Mouse (Mus musculus) embryo, embryonic 11 days (tissue): ENCODE measurements around the gene Epha3.
A peak's percentile ranks its signal among the peaks of the same experiment; 100 is the strongest.

Experiments used
- DNase-seq: peaks from one replicate; pipeline ENCODE4 v3.0.0-alpha.2; 2015

Epha3 gene

DNA sequence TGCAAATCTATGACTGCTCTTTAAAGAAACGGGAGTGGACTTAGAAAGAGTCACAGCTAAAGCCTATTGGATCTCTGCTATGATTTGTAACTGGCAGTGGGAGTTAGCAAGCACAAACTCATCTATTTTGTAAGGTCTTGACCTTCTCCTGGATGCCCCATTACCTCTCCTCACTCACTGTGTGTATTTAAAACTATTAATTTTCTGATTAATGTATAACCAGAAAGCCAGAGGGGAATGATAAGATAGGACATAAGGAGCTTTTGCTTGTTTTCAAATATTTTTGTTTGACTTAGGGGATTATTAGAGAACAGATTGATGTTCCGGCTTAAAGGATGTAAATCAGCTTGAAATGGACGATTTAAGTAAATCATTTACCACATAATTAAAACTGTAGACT, 213.2 kb downstream of the Epha3 start:
- no peak for DNase-seq

DNA sequence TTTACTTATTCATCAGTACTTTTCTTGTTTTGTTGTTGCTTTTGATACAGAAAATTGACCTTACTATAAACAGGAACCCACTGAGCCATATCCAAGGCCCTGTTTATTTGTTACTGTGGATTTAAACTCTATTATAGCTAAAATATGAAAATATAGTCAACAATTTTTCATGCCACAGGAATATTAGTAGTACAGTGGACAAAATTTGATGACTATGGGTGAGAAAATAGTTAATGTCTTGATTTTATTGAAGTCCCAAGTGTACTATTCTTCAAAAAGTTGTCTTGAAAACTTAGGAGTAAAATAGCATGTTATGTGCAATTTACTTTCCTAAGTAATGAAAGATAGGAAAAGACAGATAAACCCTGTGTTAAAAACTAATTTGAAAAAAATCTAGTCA, 217.4 kb downstream of the Epha3 start:
- DNase-seq: no peak

DNA sequence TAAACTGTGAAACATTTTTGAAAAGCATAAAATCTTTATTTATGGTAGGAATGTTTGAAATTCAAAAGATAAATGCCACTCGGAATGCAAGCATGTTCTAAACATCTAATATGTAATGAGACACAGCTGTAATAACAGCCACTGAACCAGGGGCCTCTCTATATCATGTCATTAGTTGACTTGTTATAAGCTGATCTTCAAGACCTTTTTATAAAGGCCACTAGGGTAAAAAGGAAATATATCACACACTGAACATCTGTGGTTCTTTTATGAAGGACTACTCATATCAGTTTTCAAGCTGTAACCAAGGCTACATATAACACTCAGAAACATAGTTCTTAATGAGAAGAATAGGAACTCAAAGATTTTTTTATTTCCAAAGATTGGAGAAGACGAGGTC, 221.3 kb downstream of the Epha3 start:
- DNase-seq: peak; percentile 49

DNA sequence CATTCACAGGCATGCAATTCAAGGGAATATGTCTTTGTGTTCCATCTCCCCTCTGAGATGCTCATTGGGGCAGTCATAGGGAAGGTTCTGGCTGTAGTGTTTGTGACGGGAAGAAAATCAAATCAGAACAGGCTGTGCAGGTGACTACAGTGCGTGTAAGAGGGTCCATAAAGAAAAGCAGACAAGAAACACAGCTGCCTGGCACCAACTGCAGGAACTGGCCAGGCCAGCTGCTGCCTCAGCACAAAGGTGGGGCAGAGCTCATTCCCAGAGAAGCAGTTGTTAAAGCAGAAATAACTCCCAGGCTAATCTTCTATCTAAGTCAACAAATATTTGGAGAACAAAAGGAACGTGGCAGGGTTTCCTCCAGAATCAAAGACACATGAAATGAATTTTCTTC, 222.4 kb downstream of the Epha3 start:
- DNase-seq: no peak

DNA sequence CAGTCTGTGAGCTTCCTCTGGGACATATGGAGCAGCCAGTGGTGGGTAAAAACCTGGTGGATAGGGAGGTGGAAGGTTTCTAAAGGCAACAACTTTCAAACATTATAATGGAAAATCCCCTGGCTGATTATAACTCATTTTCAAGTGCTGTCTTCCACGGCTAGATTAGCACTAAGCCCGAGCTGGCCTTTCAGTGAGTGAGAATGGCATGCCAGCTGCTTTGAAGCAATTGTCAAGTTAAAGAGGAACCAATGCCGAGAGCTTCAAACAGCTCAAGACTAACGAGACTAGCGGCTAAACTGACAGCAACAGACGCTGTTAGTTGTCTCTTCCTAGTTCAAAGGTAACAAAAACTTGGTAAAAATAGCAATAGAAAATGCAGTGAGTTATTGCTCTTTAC, 225.3 kb downstream of the Epha3 start:
- peak; percentile 23 for DNase-seq

DNA sequence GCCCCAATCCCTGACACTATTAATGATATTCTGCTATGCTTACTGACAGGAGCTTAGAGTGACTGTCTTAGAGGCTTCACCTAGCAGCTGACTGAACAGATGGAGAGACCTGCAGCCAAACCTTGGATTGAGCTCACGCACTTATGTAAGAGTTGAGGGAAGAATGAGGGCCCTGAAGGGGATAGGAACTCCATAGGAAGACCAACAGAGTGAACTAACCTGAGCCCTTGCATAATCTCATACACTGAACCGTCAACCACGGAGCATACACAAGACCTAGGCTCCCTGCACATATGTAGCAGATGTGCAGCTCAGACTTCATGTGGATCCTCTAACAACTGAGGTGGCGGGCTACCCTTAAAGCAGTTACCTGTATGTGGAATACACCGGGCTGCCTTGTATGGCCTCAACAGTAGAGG, 230.2 kb downstream of the Epha3 start:
- DNase-seq: no peak

DNA sequence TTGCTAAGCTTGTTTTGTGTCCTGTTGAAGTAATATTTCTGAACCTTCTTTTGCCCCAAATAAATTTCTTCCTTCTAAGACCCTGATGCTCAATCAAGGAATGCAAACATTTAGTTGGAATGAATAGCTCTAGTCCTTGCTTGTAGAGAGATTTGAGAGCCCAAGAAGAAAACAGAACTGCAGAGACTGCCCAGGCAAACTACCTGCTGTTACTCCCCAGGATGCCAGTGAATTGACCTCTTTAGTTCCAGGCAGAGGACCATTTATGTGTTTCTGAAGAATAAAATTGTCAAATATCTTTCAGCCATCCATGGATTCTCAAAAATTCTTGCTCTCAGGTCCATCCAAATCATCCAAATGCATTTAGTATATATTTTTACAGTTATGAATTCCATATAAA, 238.7 kb downstream of the Epha3 start:
- DNase-seq: no peak

DNA sequence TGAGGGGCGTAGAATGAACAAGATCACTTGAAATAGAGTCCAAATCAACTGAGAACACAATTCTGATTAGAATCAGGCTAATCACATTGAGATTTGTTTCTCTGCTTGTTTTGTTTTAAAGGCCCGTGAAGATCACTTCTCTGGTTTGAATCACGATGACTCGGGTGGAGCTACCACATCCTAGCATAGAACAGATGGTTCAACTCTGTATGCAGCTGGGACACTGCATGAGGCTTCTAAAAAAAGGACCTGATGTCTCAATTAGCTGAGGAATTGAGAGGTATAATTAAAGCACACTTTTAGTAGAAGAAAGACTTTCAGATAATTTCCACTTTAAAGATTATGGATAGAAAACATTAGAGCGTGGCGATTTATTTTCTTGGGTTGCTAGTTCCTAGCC, 242.1 kb downstream of the Epha3 start:
- no peak for DNase-seq

DNA sequence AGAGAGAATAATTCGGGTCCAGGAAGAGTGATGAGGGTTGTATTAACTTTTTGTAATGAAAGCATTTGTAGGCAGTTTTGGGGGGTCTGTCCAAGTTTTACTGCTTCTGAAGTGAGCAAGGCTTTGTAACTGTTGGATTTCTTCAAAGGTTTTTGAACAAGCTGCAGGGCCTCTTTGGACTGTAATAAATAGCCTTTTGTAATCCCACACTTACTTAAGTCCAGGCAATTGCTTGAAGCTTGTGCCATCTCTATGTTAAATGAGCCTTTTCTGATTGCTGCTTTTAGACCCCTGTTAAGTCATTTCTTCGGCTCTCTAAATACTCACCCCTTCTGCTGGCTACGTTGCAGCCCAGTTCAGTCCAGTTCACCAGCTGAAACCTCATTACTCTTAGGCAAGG, 248.6 kb downstream of the Epha3 start:
- peak; percentile 37 for DNase-seq

DNA sequence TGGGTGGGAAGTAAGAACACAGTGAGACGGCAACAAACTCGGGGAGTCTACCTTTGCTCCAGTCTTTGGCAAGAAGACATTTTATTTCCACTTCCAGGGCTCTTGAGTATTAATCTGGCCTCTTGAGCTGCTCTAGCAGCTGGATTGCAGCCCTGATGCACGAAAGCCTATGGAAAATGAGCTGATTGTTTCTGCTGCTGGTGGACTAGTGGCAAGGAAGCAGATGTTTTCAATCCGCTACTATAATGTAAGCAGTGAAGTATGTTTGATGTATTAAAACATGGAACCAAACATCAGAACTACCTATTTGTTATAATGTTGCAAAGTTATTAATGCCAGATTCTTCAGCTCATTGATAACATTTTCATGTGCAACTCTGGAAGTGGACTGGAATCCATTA, 251.0 kb downstream of the Epha3 start:
- peak; percentile 26 for DNase-seq

DNA sequence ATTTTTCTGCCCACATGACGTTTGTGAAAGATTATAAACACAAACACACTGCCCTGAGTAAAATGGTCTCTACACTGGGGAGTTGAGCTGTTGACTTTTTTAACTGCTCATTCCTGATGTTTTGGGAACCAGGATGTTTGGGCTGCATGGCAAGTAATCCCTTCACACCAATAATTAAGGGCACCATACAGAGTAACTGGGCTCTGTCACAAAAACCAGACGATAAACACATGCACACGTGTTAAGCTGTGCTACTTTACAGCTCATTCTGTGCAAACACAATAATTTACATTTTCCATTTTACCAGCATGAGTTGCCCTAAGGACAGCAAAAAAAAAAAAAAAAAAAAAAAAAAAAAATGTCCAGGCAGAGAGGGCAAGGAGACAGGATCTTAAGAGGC, 263.7 kb downstream of the Epha3 start:
- DNase-seq: no peak

DNA sequence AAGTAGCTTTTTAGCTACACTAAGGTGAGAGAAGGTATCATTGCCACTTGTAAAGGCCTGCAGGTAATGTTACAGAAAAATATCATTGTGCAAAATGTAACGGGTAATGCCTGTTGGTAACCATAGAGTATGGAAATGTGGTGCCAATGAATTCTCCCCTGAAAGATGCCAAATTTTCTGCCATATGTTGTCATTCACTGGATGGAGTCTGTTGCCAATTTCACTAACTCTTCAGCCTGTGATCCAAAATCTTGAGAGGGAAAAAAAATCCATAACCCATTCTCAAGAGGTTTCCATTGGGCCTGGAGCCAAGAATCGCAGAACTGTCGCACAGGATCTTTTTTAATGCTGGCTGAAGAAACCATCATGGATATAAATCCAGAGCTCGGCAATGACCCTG, 269.3 kb downstream of the Epha3 start:
- DNase-seq: no peak

DNA sequence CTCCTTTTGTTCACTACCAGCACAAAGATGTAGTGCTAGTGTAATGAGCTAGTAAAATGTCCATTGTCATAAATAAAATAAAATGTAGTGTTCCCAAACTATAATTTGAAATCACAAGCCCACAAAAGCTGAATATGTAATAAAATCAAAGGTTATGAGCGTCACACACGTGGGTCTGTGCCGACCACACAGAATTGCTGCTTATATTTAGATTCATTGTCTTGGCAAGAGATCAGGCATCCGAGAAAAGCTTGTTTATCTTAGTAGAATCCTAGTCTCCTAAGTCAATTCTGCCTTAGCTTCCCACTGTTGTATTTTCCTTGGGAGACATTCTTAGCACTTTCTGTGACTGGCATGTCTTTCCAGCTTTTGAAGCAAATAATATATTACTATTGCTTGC, 294.2 kb downstream of the Epha3 start:
- no peak for DNase-seq

DNA sequence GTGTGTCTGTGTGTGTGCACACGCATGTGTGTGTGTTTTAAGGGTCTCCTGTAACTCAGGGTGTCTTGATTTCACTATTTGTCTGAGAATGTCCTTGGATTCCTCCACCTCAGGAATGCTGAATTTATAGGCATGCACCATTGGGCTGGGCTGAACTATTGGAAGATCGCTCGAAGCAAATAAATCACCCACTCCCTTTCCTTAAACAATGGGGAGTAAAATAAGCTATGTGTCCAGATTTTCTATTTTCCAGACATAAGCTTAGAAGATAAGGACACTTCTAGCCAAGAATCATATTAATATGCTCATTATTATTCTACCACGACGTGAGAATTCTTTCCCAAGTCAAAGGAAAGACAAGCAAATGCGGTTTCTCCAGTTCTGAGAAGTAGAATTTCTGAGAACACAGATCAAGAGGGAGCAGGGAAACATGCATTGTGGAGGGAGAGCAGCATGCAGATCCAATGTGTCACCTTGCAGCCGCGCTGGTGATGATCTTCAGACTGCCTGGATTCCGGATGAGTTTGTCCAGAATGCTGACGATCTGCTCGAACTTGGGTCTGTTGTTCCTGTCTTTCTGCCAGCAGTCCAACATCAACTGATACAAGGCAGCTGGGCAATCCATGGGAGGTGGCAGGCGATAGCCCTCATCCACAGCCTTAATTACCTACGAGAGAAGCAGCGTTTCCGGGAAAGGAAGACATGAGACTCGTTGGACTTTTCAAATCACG, 297.7 kb downstream of the Epha3 start:
- no peak for DNase-seq

DNA sequence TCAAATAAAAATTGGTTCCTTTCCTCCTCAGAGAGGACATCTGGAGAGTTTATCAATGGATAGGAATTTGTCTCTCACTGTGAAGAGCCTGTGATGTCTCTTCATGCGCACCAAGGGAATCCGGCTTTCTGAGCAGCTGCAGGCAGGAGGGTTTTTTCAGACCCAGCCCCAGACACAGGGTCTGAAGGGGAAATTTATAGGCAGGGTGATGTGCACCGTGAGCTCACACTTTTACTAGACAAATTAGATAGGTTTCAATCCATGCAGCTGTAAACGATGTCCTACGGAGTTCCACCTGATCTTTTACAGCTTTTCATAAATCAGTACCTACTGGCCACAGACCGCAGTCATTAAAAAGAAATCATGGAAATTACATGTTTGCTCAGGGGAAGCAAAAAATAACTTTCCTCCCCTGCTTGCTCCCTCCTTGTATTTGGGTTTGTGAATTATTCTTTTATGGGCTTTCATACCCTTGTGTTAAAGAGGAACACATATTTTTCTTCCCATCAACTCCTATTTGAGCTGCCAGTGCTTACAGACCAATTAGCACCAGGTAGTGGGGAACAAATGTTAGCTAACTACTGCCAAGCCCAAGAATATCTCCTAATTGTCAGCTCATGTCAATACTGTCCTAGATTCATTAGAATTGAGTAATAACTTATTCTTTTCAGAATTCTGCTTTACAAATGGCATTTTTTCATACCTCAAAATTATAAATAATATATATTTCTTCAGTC, 307.4 kb downstream of the Epha3 start:
- peak; percentile 54 for DNase-seq

DNA sequence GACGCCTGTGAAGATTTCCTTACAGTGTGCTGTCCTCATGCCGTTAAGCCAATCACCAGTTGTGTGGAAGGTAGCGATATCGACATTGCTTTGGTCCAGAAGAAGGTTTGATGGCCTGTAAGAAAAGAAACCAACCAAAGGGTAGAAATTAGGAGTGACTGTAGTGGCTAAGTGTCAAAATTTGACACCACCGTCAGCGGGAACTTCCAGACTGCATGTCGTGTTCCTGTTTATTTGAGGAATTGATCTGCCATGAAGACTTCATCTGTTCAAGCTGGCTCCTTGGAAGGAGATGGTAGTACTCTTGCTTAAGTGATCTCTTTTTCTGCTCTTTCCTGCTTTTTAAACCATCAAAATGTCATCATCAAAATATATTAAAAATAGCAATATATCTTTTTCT, 311.4 kb downstream of the Epha3 start:
- DNase-seq: no peak

DNA sequence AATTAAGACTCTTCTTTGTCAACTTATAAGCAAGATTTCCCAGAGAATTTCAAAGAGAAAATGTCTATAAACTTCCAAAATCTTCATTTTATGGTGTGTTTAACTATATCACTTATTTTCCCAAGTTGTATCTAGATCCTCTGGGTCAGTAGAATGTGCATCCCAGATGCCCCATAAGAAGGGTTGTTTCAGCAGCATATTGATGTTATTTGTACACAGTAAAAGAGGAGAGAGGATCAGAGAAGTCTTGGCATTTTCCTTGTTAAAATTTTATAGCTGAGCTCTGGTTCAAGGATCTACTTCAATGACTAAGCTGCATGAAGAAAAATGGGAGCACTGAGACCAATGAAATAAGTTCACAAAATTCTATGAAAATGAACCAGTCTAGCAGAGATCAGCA, 324.5 kb downstream of the Epha3 start:
- DNase-seq: no peak

DNA sequence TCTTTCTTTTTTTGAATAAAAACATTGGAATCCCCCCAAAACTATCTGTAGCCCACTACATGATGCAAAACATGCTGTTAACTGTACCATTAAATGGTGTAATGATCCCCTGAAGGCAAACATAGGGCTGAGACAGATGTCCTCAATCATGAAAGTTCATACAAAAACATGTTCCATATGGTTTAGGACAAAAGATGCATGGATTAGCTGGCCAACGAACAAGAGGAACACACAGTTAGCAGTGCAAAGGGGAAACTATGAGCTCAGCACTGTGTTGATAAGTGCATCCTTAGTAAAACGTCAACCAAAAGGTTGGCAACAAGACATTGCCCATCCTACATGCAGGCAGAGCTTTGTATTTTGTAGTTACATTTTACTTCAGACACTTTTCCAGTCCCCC, 335.2 kb downstream of the Epha3 start:
- DNase-seq: no peak

DNA sequence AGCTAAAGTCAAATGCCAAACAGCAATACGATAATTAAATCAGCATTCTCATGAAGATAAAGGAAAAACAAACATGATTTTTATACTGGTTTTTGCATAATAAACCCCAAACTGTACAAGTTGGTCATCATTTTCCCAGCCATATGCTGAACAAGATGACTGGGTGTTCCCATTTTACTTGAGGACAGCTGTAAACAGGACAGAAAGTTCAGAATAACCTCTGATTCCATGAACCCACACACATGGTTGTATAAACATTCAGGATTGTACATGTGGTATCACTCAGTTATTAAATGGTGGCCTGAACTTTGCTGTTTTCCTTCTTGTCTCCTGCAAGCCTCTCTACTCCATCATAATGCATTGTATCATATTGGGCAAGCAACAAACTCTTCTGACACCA, 346.3 kb downstream of the Epha3 start:
- no peak for DNase-seq

DNA sequence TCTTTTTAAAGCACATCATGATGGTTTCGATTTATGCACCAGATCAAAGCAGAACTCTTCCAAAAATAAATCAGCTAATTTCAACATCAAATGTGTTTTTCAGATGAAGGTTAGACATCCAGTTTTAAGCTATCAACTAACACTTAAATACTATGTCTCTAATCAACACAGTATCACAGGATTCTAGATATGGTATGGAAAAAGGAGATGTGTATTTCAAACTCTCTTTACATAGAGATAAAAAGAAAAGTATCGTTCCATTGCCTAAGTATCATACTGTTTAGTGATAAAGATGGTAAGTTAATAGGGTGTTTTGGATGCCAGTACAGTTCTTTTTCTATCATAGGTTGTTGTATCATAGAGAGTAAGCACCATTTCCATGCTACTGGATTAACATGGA, 353.9 kb downstream of the Epha3 start:
- DNase-seq: no peak

DNA sequence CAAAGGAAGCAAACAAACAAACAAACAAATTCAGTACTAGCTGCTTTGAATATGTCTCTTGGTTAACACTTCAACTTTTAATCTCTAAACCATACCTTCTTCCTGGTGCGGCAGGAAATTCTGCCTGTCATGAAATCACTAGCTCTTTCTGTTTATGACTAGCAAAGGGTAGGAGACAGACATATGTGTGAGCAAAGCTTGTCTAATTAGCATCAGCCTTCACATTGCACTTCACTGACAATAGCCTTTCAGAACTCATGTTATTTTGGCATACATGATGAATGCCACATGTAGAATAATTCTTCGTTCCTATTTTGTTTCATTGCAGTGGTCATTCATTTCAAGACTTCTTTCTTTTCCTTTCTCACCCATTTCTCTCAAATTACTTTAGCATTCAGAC, 357.5 kb downstream of the Epha3 start:
- no peak for DNase-seq

DNA sequence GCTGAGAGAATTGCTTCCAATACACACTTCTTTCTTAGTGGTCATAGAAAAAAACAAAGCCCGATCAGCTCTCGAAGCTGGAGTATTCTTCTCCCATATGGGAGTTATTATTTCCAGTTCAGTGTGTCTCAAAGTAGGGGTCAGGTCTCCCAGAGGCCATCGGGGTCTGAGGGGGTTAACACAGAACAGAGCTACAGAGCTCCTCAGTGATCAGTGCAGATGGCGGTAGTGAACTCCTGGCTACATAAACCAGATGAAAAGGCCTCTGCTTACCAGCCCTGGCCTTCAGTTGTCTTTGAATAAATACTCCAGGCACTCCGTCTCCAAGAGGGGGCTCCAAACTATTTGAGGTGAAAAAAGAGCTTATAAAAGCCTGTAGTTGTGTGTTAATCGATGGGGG, 362.5 kb downstream of the Epha3 start:
- DNase-seq: peak; percentile 78

DNA sequence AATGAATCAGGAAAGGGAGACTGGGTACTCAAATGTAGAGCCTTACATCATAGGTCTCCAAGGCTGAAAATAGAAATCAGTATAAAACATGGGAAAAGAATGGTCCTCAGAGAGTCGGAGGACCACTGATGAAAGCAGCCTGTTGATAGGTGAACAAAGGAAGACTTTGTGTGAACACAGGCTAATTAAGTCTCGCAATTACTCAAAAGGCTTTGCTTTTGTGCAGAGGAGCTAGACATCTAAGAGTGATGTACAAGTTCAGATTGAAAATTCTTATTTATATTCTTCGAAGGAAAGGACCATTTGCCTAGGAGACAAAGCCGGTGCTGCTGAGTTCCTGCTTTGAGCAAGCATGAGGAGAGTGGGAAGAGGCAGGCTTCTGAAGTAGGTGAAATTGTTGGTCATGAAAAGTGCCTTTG, 363.0 kb downstream of the Epha3 start:
- DNase-seq: peak; percentile 53
